Mouse (Mus musculus): Measurements from ENCODE around the gene 2810408A11Rik.
"Not testable (repeated sequence)": the region's sequence is repeated elsewhere in the genome, so short reads cannot be mapped to it uniquely, and the experiment has no call there.

Gene 2810408A11Rik

DNA sequence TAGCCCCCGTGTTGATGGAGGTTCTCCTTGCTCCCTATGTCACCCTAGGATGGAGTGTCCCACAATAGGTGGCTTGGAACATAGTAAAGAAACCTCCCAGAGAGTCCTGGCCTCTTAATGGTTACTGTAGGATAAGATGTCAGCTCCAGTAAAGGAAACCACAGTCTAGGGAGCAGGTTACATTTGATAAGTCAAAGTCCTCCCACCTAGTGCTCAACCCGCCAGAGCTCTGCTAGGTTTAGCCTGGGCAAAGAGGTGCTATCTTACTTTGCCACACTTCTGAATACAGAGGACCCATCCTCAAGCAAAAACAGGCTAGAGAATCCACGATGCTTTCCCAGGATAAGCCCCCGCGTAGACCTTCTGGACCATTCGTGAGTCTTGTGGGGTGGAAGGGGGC, 21.8 kb downstream of the 2810408A11Rik start:
- DNase-seq = no peak

DNA sequence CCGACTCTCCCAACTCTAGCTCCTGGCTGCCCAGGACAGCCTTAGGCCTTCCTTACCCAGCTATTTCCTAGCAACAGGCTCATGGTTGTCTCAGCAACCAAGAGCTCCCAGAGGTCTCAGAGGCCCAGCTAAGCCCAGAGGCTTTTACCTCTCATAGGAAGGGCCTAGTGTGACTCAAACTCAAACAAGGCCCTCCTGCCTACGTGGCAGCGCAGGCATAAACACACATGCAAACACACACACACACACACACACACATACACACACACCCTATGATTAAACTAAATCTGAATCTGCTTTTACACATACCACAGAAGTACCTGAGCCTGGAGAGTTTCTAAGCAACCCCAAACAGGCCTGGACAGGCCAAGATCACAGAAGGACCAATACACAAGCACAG, 22.4 kb downstream of the 2810408A11Rik start:
- no peak for DNase-seq

DNA sequence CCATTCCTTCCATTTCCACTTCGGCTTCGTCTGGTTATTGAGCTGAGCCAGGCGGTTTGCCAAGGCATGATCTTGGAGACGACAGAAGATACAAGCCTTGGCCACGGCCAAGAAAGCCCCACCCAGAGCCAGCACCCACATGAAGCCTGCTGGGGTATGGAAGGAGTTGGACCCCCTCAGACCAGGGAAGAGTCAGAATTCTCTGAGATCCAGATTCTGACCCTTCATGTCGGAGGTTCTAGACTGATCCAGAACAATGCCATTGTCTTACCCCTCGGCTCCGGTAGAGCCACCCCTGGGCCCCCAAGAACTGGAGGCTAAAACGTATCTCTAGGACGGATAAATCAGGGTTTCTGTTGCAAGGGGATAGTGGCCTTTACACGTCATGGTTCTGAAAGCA, 22.9 kb downstream of the 2810408A11Rik start, which contains the start of gene Tmem95:
Tmem95 (minus strand) TSS at position 141 of the 400 bp plus-strand sequence.
- no peak for DNase-seq

DNA sequence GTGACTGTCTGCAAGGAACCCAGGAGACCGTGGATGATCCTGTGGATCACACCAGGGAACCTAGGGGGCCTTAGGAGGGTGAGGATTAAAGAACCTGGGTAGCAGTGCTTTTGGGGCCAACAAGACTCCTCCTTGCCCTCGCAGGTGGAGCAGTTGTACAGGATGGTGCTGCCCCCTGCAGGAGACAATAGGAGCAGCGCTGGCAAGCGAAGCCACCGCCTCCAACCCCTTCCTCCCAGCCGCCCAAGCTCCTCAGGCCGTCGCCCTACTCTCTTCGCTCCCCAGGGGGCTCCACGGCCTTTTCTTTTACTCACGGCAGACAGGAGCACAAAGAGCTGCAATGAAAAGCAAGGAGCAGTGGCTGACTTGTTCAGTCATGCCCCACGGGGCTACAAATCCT, 23.9 kb downstream of the 2810408A11Rik start:
- peak; percentile 82 to 94 for DNase-seq

DNA sequence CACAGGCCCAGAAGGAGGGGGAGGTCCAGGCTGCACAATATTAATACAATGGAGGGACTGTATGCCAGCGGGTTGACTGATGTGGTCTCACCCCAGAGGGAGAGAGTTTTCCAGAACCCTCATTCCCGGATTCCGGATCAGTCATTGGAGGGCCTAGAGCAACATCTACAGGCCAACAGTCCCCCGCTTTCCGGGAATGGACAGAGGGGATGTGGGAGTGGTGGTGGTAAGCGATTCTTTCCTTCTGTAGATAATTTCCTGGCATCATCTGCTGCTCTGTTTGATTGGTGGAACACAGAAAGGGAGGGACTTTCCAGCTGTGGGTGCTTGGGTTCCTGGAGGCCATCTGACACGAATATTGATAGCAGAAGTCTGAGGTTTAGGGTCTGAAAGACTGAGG, 24.6 kb downstream of the 2810408A11Rik start:
- peak; percentile 54 to 58 for DNase-seq

DNA sequence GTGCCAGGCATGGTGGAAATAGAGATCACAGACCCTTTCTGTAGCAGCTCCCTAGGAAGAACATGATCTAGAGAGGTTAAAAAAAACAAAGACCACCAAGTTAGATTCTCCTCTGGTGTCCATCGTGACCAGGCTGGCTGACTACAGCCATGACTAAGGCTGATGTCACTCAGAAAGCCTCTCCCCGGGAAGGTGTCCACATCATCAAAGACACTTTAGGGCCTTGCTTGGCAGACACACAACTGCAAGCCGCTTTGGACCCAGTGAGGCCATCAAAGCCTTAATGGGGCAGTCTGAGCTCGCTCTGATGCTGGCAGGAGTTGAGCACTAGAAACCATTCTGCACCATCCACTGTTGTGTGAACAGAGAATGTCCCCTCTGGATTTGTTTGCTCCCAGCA, 28.3 kb downstream of the 2810408A11Rik start:
- DNase-seq = no peak

DNA sequence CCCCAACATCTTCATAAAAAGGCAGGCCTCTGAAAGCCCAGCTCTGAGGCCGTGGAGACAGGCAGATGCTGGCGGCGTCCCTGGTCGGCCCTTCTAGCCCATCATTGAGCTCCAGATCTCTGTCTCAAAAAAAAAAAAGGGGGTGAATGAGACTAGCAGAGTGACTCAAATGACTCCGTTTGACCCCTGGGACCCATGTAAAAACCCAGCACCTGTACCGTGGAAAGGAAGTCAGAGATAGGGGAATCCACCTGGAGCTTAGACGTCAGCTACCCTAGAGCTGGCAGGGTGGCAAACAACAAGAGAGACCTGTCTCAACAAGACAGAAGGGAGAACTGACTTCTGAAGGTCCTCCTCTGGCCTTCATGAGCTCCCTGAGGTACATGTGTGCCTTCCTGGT, 29.0 kb downstream of the 2810408A11Rik start:
- no peak for DNase-seq

DNA sequence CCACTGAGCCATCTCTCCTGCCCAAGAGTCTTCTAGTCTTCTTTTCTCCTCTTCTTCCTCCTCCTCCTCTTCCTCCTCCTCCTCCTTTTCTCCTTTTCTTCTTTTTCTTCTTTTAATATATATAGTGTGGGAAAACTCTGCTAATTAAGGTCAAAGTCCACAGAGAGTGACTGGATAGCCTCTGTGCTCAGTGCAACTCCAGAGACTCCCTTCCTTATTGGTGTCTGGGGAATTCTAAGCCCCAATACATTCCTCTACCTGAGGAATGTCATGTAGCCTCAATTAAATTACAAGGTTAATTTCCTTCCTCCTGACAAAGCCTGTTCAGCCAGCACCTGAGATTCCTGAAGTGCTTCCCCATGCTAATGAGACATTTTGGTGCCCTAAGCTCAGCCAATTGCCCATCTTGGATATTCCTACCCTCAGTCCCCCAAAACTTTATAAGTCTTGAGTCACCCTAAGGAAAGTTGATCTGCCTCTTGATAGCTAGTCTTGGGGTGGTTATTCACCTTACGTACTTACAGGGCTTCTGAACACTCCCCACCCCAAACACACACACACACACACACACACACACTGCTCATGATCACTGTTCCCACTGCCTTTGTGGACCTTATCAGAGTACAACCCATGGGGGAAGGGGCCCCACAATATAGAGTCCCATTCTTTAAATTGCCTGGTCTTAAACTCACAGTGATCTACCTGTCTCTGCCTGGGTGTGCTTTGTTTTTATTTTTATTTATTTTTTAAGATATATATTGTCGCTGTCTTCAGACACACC, 30.3 kb downstream of the 2810408A11Rik start:
- DNase-seq = no peak

DNA sequence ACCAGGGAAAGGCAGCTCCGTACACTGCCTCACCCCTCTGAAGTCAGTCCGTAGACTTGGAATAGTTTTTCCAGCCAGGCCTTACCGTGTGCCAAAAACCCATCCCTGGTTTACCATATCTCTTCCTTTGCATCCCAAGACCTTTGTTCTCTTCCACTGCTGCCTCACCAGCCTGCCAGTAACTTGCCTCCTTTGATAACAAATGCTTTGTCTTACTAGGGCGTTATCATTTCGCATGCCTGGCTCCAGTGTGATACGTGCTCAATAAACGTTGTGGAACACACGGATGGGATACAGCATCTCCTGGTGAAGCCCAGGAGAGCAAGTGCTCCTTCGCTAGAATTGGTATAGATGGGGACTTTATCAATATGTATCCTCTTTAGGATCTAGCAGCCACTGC, 33.5 kb downstream of the 2810408A11Rik start:
- DNase-seq = no peak

DNA sequence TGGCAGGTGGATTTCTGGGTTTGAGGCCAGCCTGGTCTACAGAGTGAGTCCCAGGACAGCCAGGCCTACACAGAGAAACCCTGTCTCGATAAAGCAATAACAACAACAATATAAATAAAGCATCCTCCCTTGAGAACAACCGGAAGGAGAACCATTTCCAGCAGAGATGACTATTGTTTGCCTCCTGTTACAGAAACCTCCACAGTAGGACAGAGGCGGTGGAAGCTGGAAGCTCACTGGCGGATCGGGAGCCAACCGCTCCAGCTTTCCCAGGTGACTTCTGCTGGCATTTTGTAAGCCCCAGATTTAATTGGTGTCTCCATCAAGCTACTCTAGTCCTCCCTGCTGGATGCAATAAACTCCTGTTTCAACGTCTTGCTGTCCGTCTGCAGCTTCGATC, 35.2 kb downstream of the 2810408A11Rik start:
- DNase-seq = no peak

DNA sequence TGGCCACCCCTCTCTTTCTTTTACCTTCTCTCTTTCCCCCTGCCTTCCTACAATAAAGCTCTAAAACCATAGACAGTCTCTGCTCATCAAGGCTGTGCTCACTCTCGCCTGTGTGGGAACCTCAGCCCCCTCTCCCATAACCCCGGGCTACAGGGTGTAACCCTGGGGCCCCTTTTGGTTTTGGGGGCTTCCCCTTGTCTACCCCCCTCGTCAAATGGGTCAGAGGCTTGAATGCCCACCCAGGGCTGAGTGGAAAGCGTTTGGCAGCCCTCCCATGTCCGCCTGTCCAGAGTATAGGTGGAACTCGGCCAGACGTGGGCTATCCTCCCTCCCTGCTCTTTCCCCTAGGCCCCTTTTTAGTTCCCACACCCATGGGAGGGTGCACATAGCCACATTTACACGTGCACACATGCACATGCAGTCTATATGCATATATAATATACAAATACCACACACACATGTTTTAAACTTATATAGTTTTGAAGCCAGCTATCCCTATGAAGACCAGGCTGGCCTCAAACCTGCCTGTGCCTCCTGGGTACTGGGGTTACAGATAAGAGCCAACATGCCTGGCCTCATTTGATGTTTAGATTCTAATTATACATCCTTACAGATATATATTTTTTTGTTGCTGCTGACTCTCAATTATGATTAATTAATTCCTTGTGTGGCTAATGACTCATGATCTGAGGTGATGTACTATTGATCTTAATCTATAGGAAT, 36.5 kb downstream of the 2810408A11Rik start:
- DNase-seq = no peak

DNA sequence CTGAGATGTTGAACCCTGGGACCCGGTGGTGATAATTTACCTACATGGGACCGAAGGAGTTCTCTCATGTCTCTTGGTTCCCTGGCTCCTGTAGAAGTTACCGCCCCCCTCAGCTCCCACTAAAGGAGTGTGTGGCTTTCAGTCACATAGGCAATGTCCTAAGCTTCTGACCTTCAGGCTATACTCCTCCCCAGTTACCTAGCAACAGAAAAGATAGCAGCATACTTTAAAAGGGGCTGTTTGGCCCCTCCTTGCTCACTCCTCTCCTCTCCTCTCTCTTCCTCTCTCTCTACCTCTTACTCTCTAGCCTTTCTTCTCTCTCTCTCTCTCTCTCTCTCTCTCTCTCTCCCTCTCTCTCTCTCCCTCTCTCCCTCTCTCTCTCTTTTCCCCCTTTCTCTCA, 37.1 kb downstream of the 2810408A11Rik start:
- DNase-seq = not testable (repeated sequence)

DNA sequence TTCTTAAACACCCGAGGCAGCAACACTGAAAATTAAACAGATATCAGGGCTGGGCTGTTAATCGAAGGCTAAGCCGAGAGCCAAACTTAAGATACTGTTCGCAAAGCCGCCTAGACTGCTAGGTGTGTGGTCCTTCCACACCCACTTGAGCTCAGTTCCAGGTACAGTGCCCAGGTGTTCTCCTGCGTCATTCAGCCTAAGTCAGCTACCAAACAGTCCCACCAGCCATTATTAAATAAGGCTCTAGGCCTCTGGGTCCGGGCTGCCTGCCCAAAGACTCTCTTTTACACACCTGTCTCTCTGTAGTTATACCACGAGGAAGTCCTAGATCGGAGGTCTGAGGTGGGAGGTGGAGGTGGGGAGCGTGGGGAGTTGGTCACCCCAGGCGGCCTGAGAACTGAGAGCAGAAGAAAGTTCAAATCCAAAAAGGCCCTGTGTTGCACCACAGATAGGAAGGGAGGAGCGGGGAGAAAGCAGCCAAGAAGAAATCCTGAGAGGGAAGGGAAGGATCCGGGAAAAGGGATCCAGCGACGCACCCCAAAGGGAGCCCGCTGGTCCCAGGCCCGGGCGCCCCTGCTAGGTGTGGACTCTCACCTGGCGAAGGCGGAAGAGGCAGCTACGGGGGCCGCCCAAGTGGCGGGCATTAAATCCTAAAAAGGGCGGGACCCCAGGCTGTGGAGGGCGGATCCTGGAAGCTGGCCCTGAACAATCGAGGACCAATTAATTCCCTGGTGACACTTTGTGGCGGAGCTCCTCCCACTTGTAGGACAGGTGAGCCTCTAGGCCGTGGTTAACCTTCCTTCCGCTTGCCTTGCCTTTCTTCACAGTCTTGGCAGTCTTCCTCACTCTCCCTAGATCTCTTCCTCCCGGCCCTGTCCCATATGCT, 42.4 kb downstream of the 2810408A11Rik start, which contains the start of gene Tnk1:
Tnk1 (minus strand) TSS at position 618 of the 886 bp plus-strand sequence.
- peak; percentile 72 to 75 for DNase-seq

DNA sequence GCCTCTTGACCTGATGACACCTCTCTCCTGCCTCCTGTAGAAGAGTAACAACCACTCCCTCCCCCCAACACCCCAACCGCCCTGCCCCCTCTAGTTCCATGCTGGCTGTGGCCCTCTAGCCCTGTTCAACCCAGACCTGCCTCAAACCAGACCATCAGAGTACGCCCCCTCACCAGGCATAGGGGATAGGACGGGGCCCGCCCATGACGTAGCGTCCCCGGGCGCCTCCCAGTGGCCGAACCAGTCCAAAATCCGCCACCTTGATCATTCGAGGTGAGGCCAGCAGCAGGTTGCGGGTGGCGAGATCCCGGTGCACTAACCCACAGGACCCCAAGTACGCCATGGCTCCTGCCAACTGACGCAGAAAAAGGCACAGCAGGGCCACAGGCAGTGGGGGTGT, 45.4 kb downstream of the 2810408A11Rik start:
- peak; percentile 31 to 78 for DNase-seq

DNA sequence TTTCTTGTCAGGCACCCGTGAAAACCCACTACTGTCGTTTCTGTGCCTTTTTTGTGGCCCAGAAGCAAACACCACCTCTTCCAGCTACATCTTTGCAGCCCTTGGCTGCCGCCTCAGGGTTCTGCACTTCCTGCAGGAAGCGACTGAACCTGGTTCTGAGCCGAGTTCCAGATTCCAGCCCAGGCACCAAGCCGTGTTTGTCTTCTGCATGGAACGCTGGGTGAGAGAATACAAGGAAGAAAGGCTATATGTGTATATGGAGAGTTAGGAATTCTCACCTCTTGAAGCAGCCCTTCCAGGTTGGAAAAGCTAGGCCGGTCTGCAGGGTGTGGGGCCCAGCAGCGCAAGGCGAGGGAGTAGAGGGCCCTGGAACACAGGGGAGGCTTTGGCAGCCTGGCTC, 46.1 kb downstream of the 2810408A11Rik start:
- DNase-seq = no peak

DNA sequence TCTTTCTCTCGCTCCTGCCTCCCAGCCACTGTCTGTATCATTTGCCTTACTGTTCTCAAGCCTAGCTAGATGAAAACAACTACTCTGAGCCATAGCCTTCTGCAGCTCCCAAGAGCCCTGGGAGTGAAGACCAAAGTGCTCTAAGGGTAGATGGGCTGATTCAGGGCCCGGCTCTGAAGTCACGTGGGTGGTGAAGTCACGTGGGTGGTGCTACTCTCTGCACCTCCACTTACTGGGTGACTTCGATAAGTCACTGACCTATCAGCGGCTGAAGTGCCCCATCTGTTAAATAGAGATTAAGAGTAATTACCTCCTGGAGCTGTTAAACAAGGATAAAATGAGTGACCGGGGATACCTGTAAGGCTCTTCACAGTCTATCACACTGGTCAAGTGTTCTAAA, 46.8 kb downstream of the 2810408A11Rik start:
- peak; percentile 56 to 67 for DNase-seq

DNA sequence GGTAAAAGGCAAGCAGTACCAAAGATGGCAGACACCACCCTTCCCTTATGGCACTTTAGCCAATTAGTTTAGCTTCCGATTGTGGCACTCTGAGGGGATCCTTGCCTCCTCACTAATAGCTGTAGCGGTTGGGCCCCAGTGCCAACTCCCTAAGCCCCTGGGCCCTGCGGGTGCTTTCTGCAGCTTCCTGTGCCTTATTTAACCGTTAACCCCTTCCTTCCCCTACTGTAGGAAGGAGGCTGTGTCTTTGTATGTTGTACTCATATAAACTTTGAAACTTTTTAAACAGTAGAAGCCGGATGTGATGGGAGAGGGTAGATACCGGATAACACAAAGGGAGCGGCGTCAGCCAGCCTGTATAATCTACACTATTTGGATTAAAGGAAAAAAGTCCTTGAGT, 50.0 kb downstream of the 2810408A11Rik start:
- DNase-seq = no peak

DNA sequence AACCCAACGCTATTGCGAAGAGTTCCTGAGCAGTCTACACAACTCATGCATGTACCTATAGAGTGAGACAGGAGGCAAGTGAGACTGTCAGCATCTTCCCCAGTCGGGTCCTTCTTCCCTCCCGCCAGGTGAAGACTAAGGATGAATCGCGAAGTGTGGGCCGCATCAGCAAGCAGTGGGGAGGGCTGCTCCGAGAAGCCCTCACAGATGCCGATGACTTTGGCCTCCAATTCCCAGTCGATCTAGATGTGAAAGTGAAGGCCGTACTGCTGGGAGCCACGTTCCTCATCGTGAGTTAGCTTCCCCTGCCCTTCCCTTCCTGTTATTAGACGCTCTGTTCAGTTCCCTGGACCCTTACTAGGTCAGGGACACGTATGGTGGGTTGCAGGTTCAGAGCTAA, 50.9 kb downstream of the 2810408A11Rik start:
- DNase-seq = no peak

DNA sequence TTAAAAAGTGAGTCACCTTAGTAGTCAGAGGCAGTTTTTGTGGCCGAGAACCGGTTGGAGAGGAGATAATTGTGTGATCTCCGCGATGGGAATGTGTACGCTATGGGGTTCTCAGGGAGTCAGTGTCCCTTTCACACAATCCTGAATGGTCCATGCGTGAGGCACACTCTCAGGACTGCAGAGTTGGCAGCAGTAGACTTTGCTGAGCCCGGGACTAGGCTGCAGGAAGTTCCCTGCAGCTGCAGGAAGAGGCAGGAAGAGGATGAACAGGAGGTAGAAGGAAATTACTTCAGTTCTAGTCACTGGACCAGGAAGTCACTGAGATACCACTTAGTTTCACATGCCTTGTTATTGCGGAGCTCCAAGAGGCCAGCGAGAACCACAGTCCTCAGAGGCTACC, 51.7 kb downstream of the 2810408A11Rik start:
- DNase-seq = peak in 1 of 2 experiments; percentile 13

DNA sequence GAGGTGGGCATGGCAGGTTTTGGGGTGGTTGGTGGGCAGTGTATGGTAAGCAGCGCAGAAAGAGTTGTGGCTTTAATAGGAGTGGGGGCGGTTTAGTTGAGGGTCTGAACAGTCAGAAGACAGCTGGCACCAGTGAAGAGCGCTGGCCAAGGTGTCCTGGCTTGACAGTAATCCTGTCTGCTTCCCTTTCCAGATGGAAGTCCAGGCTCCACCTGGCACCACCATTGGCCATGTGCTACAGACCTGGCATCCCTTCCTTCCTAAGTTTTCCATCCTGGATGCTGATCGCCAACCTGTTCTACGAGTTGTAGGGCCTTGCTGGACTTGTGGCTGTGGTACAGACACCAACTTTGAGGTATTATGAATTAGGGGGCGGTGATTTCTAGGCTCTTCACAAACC, 52.8 kb downstream of the 2810408A11Rik start:
- DNase-seq = no peak

Data from kidney, postnatal 36 days (tissue).